Mouse (Mus musculus) CD8-positive naive resting alpha-beta T cell, adult 57 days (primary cell): ENCODE results near the gene Lonp1. TPM values are rescaled to one million over a fixed set of nuclear protein-coding genes. Genes with fewer than 3 reads are reported as not detected.

Experiments used
- total RNA-seq: library from RNA; stranded (reverse); gene quantifications from one replicate; pipeline ENCODE4 v1.2.4, GENCODE M21; 2023

The Lonp1 gene
- total RNA-seq = 47.3 TPM

GRCm38 (mm10) chr17:56626754-56627470 is at the start of gene Lonp1:
Gene Lonp1 (minus strand): TSS chr17:56626887.

GRCm38 (mm10) chr17:56672941-56673646 is 46.4 kb upstream of the Lonp1 start, which contains the start of gene Ranbp3:
Gene Ranbp3 (plus strand): TSS chr17:56673294.

GRCm38 (mm10) chr17:56627530-56628277 is 1.0 kb upstream of the Lonp1 start, which contains the start of gene Catsperd:
Gene Catsperd (plus strand): TSS chr17:56628143.

GRCm38 (mm10) chr17:56613236-56613844 is 13.3 kb downstream of the Lonp1 start, which contains the start of gene Rpl36:
Gene Rpl36 (plus strand): TSS chr17:56613416.

GRCm38 (mm10) chr17:56609452-56610171 is 17.1 kb downstream of the Lonp1 start, which contains the start of gene 2410015M20Rik:
Gene 2410015M20Rik (minus strand): TSS chr17:56609771.

GRCm38 (mm10) chr17:56584257-56585130 is 42.2 kb downstream of the Lonp1 start, which contains the start of the genes Safb2 and Safb:
Gene Safb2 (minus strand): TSS chr17:56584585.
Gene Safb (plus strand): TSS chr17:56584825.

Other genes with a start within 250 kb of the Lonp1 start
- 13.2 TPM for gene Ptprs, start 150.4 kb downstream of the Lonp1 start, total RNA-seq
- gene Znrf4, start 114.5 kb downstream of the Lonp1 start, total RNA-seq = not detected
- gene Gm20219, start 72.5 kb downstream of the Lonp1 start, total RNA-seq = 7.9 TPM
- 438 TPM for gene Safb2, start 42.3 kb downstream of the Lonp1 start, total RNA-seq
- 249 TPM for gene Safb, start 42.1 kb downstream of the Lonp1 start, total RNA-seq
- gene 2410015M20Rik, start 17.1 kb downstream of the Lonp1 start, total RNA-seq = 78.9 TPM
- gene Rpl36, start 13.5 kb downstream of the Lonp1 start, total RNA-seq = 2,069 TPM
- not detected for gene Catsperd, start 1.3 kb upstream of the Lonp1 start, total RNA-seq
- 111 TPM for gene Ranbp3, start 46.4 kb upstream of the Lonp1 start, total RNA-seq
- gene Ndufa11, start 90.9 kb upstream of the Lonp1 start, total RNA-seq = 51.5 TPM
- gene Vmac, start 91.1 kb upstream of the Lonp1 start, total RNA-seq = 9.6 TPM
- gene Nrtn, start 130.6 kb upstream of the Lonp1 start, total RNA-seq = not detected
- gene Dus3l, start 137.9 kb upstream of the Lonp1 start, total RNA-seq = 60.0 TPM
- 2.1 TPM for gene Prr22, start 143.4 kb upstream of the Lonp1 start, total RNA-seq
- 21.6 TPM for gene Rfx2, start 204.1 kb upstream of the Lonp1 start, total RNA-seq
- gene Acsbg2, start 247.6 kb upstream of the Lonp1 start, total RNA-seq = not detected
- gene 1700061G19Rik, start 248.6 kb upstream of the Lonp1 start, total RNA-seq = 2.1 TPM